Mouse (Mus musculus): ENCODE data around the gene Cd81. TPM values are rescaled to one million over a fixed set of nuclear protein-coding genes. Genes with fewer than 3 reads are reported as not detected.
A peak's percentile ranks its signal among the peaks of the same experiment; 100 is the strongest.

The Cd81 gene
- polyA plus RNA-seq, 1 experiment, result 278 TPM

- TF ChIP-seq POLR2A (IDR thresholded peaks at IDR 0.05; ENCODE audit: borderline replicate concordance, extremely low read depth, insufficient read depth, insufficient read length, poor library complexity, severe bottlenecking) (no peak), CTCF (IDR thresholded peaks at IDR 0.05; ENCODE audit: borderline replicate concordance, extremely low read depth, insufficient read depth, insufficient read length) (no peak)
- no peak for DNase-seq (ENCODE audit: low read depth)
Measured at GRCm38 (mm10) chr7:143011226-143011625, 41.3 kb upstream of the Cd81 start.

- peak; percentile 68 for DNase-seq (ENCODE audit: low read depth)
- TF ChIP-seq POLR2A (IDR thresholded peaks at IDR 0.05; ENCODE audit: borderline replicate concordance, extremely low read depth, insufficient read depth, insufficient read length, poor library complexity, severe bottlenecking) (no peak), CTCF (IDR thresholded peaks at IDR 0.05; ENCODE audit: borderline replicate concordance, extremely low read depth, insufficient read depth, insufficient read length) (no peak)
Measured at GRCm38 (mm10) chr7:143012230-143012875, 40.2 kb upstream of the Cd81 start.

- DNase-seq (ENCODE audit: low read depth), result peak; percentile 34
Measured at GRCm38 (mm10) chr7:143013420-143014178, 38.9 kb upstream of the Cd81 start.

GRCm38 (mm10) chr7:143014862-143015659 is 37.5 kb upstream of the Cd81 start:
- DNase-seq (ENCODE audit: low read depth), result no peak
- TF ChIP-seq POLR2A (IDR thresholded peaks at IDR 0.05; ENCODE audit: borderline replicate concordance, extremely low read depth, insufficient read depth, insufficient read length, poor library complexity, severe bottlenecking), result no peak
- no peak for TF ChIP-seq CTCF (IDR thresholded peaks at IDR 0.05; ENCODE audit: borderline replicate concordance, extremely low read depth, insufficient read depth, insufficient read length)

More at GRCm38 (mm10) chr7:143013420-143014178, 38.9 kb upstream of the Cd81 start:
- no peak for TF ChIP-seq CTCF (IDR thresholded peaks at IDR 0.05; ENCODE audit: borderline replicate concordance, extremely low read depth, insufficient read depth, insufficient read length)
- TF ChIP-seq POLR2A (IDR thresholded peaks at IDR 0.05; ENCODE audit: borderline replicate concordance, extremely low read depth, insufficient read depth, insufficient read length, poor library complexity, severe bottlenecking), result no peak

GRCm38 (mm10) chr7:143015755-143016423 is 36.6 kb upstream of the Cd81 start:
- peak; percentile 90 for DNase-seq (ENCODE audit: low read depth)

GRCm38 (mm10) chr7:143016424-143017142 is 36.0 kb upstream of the Cd81 start:
- TF ChIP-seq CTCF (IDR thresholded peaks at IDR 0.05; ENCODE audit: borderline replicate concordance, extremely low read depth, insufficient read depth, insufficient read length), result no peak
- no peak for TF ChIP-seq POLR2A (IDR thresholded peaks at IDR 0.05; ENCODE audit: borderline replicate concordance, extremely low read depth, insufficient read depth, insufficient read length, poor library complexity, severe bottlenecking)
- peak; percentile 48 for DNase-seq (ENCODE audit: low read depth)

More at GRCm38 (mm10) chr7:143015755-143016423, 36.6 kb upstream of the Cd81 start:
- TF ChIP-seq POLR2A (IDR thresholded peaks at IDR 0.05; ENCODE audit: borderline replicate concordance, extremely low read depth, insufficient read depth, insufficient read length, poor library complexity, severe bottlenecking) (no peak), CTCF (IDR thresholded peaks at IDR 0.05; ENCODE audit: borderline replicate concordance, extremely low read depth, insufficient read depth, insufficient read length) (no peak)

- TF ChIP-seq CTCF (IDR thresholded peaks at IDR 0.05; ENCODE audit: borderline replicate concordance, extremely low read depth, insufficient read depth, insufficient read length) (no peak), POLR2A (IDR thresholded peaks at IDR 0.05; ENCODE audit: borderline replicate concordance, extremely low read depth, insufficient read depth, insufficient read length, poor library complexity, severe bottlenecking) (no peak)
- DNase-seq (ENCODE audit: low read depth), result no peak
Measured at GRCm38 (mm10) chr7:143017181-143017580, 35.4 kb upstream of the Cd81 start.

GRCm38 (mm10) chr7:143020040-143020439 is 32.5 kb upstream of the Cd81 start:
- TF ChIP-seq POLR2A (IDR thresholded peaks at IDR 0.05; ENCODE audit: borderline replicate concordance, extremely low read depth, insufficient read depth, insufficient read length, poor library complexity, severe bottlenecking) (no peak), CTCF (IDR thresholded peaks at IDR 0.05; ENCODE audit: borderline replicate concordance, extremely low read depth, insufficient read depth, insufficient read length) (no peak)
- DNase-seq (ENCODE audit: low read depth), result no peak

- no peak for DNase-seq (ENCODE audit: low read depth)
- TF ChIP-seq POLR2A (IDR thresholded peaks at IDR 0.05; ENCODE audit: borderline replicate concordance, extremely low read depth, insufficient read depth, insufficient read length, poor library complexity, severe bottlenecking), result no peak
- no peak for TF ChIP-seq CTCF (IDR thresholded peaks at IDR 0.05; ENCODE audit: borderline replicate concordance, extremely low read depth, insufficient read depth, insufficient read length)
Measured at GRCm38 (mm10) chr7:143020764-143021163, 31.8 kb upstream of the Cd81 start.

Measured in brain, embryonic 14.5 days (tissue).